In the genomic region with DNA sequence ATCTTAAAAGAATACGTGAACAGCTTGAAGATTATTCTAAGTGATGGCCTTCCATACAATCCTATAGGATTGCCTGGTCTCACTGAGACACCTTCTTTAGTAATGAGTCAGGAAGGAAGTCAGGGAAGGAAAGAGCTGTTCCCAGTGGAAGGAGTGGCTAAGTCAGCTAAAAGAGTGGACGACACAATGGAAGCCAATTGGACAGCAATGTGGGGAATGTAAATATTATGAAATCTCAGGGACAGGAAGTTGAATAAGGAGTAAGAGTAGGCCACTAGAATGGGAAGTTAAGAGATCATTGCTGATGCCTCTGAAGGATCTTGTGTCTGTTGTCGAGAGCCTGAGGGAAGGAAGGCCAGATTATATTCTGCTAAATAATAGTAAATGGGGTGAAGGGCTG, we compare ENCODE assay signal across 25 mouse cellular contexts.
A peak's percentile ranks its signal among the peaks of the same experiment; 100 is the strongest.
DNase-seq lines count a peak whose midpoint lies in the region; ATAC-seq and TF ChIP-seq lines count a peak whose summit lies in the region.
"Had no signal": no experiment of that assay in that cellular context is flagged by ENCODE, and none has a peak within 500 bp of the region (broad histone marks: within the 10 kb centered on the region; RNA-seq: fewer than 3 reads in every experiment).

No protein-coding gene starts in this region.

- no peaks in the 10 kb centered on the region for H3K36me3 ChIP-seq in lung, embryonic 14.5 days (ENCODE audit: insufficient read depth)
- H3K36me3 ChIP-seq in stomach, postnatal 0 days (ENCODE audit: control insufficient read depth, insufficient read depth, low read length), result no peaks in the 10 kb centered on the region
- H3K36me3 ChIP-seq: embryonic facial prominence, embryonic 13.5 days; heart, embryonic 10.5 days; hindbrain, embryonic 10.5 days; intestine, embryonic 15.5 days; neural tube, embryonic 15.5 days had no signal

- WGBS in lung, embryonic 14.5 days, result 46% methylated on average over 3 of the region's 3 CpGs
- 47% methylated on average over 3 of the region's 3 CpGs for WGBS in stomach, postnatal 0 days

- H3K27me3 ChIP-seq in lung, embryonic 14.5 days (ENCODE audit: insufficient read depth, low read length), result no peaks in the 10 kb centered on the region
- no peaks in the 10 kb centered on the region for H3K27me3 ChIP-seq in stomach, postnatal 0 days (ENCODE audit: control insufficient read depth, insufficient read depth, low read length)
- H3K27me3 ChIP-seq: embryonic facial prominence, embryonic 13.5 days; forebrain, embryonic 13.5 days; intestine, embryonic 15.5 days; neural tube, embryonic 15.5 days had no signal

- H3K9me3 ChIP-seq in lung, embryonic 14.5 days (ENCODE audit: low read depth, low read length), result no peaks in the 10 kb centered on the region
- H3K9me3 ChIP-seq in stomach, postnatal 0 days (ENCODE audit: control insufficient read depth, low read length), result no peaks in the 10 kb centered on the region
- H3K9me3 ChIP-seq: embryonic facial prominence, embryonic 13.5 days; forebrain, embryonic 13.5 days; heart, embryonic 10.5 days; hindbrain, embryonic 10.5 days; intestine, embryonic 15.5 days; neural tube, embryonic 15.5 days had no signal

- peak; percentile 59 for DNase-seq in lung, embryonic 14.5 days
- DNase-seq in lung, postnatal 14 days, result no peak
- DNase-seq in NIH3T3 (ENCODE audit: low read depth), result peak; percentile 53
- peak; percentile 42 for DNase-seq in lung, postnatal 10 days
- DNase-seq in stomach, postnatal 0 days (ENCODE audit: low spot score), result no peak
- no peak for DNase-seq in cerebellum, postnatal 36 days
- DNase-seq in right cerebral cortex, postnatal 36 days (ENCODE audit: low spot score in 2 of 2), result no peak
- DNase-seq: adrenal gland, postnatal 36 days; cerebellum, adult 11-12 months; cerebellum, postnatal 25 days; embryo, embryonic 11 days; kidney, adult 9 months; kidney, postnatal 25 days; right cerebral cortex, adult 18-20 months; thymus, adult 2 months; thymus, postnatal 4 days had no signal

- H3K4me2 ChIP-seq in lung, embryonic 14.5 days, result no peak overlapping the region
- no peak overlapping the region for H3K4me2 ChIP-seq in stomach, postnatal 0 days (replicated peaks; ENCODE audit: low read depth)
- H3K4me2 ChIP-seq: embryonic facial prominence, embryonic 13.5 days; forebrain, embryonic 13.5 days; intestine, embryonic 15.5 days; midbrain, embryonic 11.5 days; neural tube, embryonic 15.5 days had no signal

- TF ChIP-seq CTCF in lung, embryonic 14.5 days (IDR thresholded peaks at IDR 0.05; ENCODE audit: low read depth), result no peak
- TF ChIP-seq CTCF in stomach, postnatal 0 days (IDR thresholded peaks at IDR 0.05; ENCODE audit: low read depth), result no peak

- no peaks in the 10 kb centered on the region for H3K4me1 ChIP-seq in lung, embryonic 14.5 days (ENCODE audit: insufficient read depth)
- H3K4me1 ChIP-seq in stomach, postnatal 0 days (replicated peaks; ENCODE audit: control insufficient read depth, insufficient read depth), result no peaks in the 10 kb centered on the region
- H3K4me1 ChIP-seq: embryonic facial prominence, embryonic 13.5 days; heart, embryonic 10.5 days; hindbrain, embryonic 10.5 days; intestine, embryonic 15.5 days; neural tube, embryonic 15.5 days had no signal

- peak; percentile 38; the same call in 1 of the 2 replicates for ATAC-seq in lung, embryonic 14.5 days (ENCODE audit: insufficient read depth)
- ATAC-seq in stomach, postnatal 0 days (ENCODE audit: low FRiP score, low TSS enrichment), result 0 out of 2 replicates have a peak, but pooled peaks have one; percentile 57
- ATAC-seq: forebrain, embryonic 13.5 days; hindbrain, embryonic 16.5 days; intestine, embryonic 15.5 days had no signal

- H3K4me3 ChIP-seq in lung, embryonic 14.5 days (ENCODE audit: low read depth, low read length), result no peak overlapping the region
- H3K4me3 ChIP-seq in stomach, postnatal 0 days (ENCODE audit: low read depth, low read length), result no peak overlapping the region
- H3K4me3 ChIP-seq: embryonic facial prominence, embryonic 13.5 days; erythroblast, embryonic 14.5 days; forebrain, embryonic 13.5 days; heart, embryonic 10.5 days; hindbrain, embryonic 10.5 days; intestine, embryonic 15.5 days; neural tube, embryonic 15.5 days had no signal

- no peak overlapping the region for H3K9ac ChIP-seq in lung, embryonic 14.5 days
- no peak overlapping the region for H3K9ac ChIP-seq in stomach, postnatal 0 days (ENCODE audit: low read length)
- H3K9ac ChIP-seq: embryonic facial prominence, embryonic 13.5 days; forebrain, embryonic 13.5 days; intestine, embryonic 15.5 days; neural tube, embryonic 15.5 days had no signal

- H3K27ac ChIP-seq in lung, embryonic 14.5 days (ENCODE audit: low read depth), result no peak overlapping the region
- H3K27ac ChIP-seq in stomach, postnatal 0 days (replicated peaks), result no peak overlapping the region
- H3K27ac ChIP-seq: embryonic facial prominence, embryonic 13.5 days; forebrain, embryonic 13.5 days; heart, embryonic 10.5 days; hindbrain, embryonic 10.5 days; intestine, embryonic 15.5 days; neural tube, embryonic 15.5 days had no signal

- no peak for TF ChIP-seq EP300 in stomach, postnatal 0 days (optimal IDR thresholded peaks at IDR 0.05)

Comparison
In these comparisons a context has a peak if more than half of its experiments do, and no peak if none do; other contexts are left out.
1. DNase-seq: peak in lung, embryonic 14.5 days (single experiment), NIH3T3 (single experiment) and lung, postnatal 10 days (single experiment); none in lung, postnatal 14 days (single experiment), stomach, postnatal 0 days (single experiment), cerebellum, postnatal 36 days (0 of 2) and right cerebral cortex, postnatal 36 days (0 of 2).